Mouse (Mus musculus) C2C12 (cell line): ENCODE measurements around the gene Gjb2.

Experiments
- CTCF ChIP-seq: IDR thresholded peaks from one replicate; pipeline ENCODE4 v1.5.1; 2011; ENCODE audit not compliant: control insufficient read depth, insufficient read depth, insufficient read length
- MAX ChIP-seq: IDR thresholded peaks from one replicate; pipeline ENCODE4 v1.6.1; 2011; ENCODE audit warnings: mild to moderate bottlenecking, control low read depth
- MYOG ChIP-seq: IDR thresholded peaks from one replicate; pipeline ENCODE4 v1.6.1; 2011; ENCODE audit not compliant: control insufficient read depth, insufficient read length; ENCODE audit errors: extremely low read depth
- USF1 ChIP-seq: IDR thresholded peaks from one replicate; pipeline ENCODE4 v1.6.1; 2011; ENCODE audit warnings: low read depth, mild to moderate bottlenecking, control low read depth, moderate library complexity

GRCm38 (mm10) chr14:57089107-57089506, 15.4 kb downstream of the Gjb2 start:
- TF ChIP-seq CTCF (no peak), MAX (no peak), MYOG (no peak), USF1 (no peak)
